Mouse (Mus musculus): ENCODE results near the gene Snrpb. TPM values are rescaled to one million over a fixed set of nuclear protein-coding genes. Genes with fewer than 3 reads are reported as not detected.

Snrpb gene
- polyA plus RNA-seq, 1 experiment = 255 TPM

GRCm38 (mm10) chr2:130188391-130188790 lies 9.2 kb upstream of the Snrpb start:
- Histone ChIP-seq H3K4me3 (ENCODE audit: extremely low read depth, insufficient read depth, insufficient read length) (no peak overlapping the region), H3K4me1 (ENCODE audit: control insufficient read depth, insufficient read depth, insufficient read length) (no peaks in the 10 kb centered on the region), H3K27ac (ENCODE audit: insufficient read depth, low read length) (no peak overlapping the region), H3K27me3 (ENCODE audit: control insufficient read depth, insufficient read depth, low read length) (no peaks in the 10 kb centered on the region; the same call in 1 of the 2 replicates), H3K36me3 (ENCODE audit: control insufficient read depth, insufficient read depth, low read length) (no peaks in the 10 kb centered on the region)
- WGBS = 86% methylated on average over 12 of the region's 12 CpGs
- no peak for TF ChIP-seq CTCF (IDR thresholded peaks at IDR 0.05; ENCODE audit: extremely low read depth, insufficient read depth, insufficient read length, insufficient replicate concordance)
- no peak for TF ChIP-seq POLR2A (IDR thresholded peaks at IDR 0.05; ENCODE audit: low read depth, low read length)
- DNase-seq (ENCODE audit: low read depth in 1 of 2, low spot score in 2 of 2) = no peak

GRCm38 (mm10) chr2:130179507-130180019 lies 360 bp upstream of the Snrpb start:
- peak in 1 of 2 experiments; percentile 8 for DNase-seq (ENCODE audit: low read depth in 1 of 2, low spot score in 2 of 2)
- H3K4me3 ChIP-seq (ENCODE audit: extremely low read depth, insufficient read depth, insufficient read length) = peak overlapping the region; percentile 95
- WGBS = 4% methylated on average over 15 of the region's 15 CpGs
- H3K36me3 ChIP-seq (ENCODE audit: control insufficient read depth, insufficient read depth, low read length) = peaks cover 13% of the 10 kb centered on the region
- H3K4me1 ChIP-seq (ENCODE audit: control insufficient read depth, insufficient read depth, insufficient read length) = peaks cover 9% of the 10 kb centered on the region
- no peak for TF ChIP-seq CTCF (IDR thresholded peaks at IDR 0.05; ENCODE audit: extremely low read depth, insufficient read depth, insufficient read length, insufficient replicate concordance)
- TF ChIP-seq POLR2A (IDR thresholded peaks at IDR 0.05; ENCODE audit: low read depth, low read length) = no peak
- H3K27ac ChIP-seq (ENCODE audit: insufficient read depth, low read length) = peak overlapping the region; percentile 56
- H3K27me3 ChIP-seq (ENCODE audit: control insufficient read depth, insufficient read depth, low read length) = no peaks in the 10 kb centered on the region

DNA sequence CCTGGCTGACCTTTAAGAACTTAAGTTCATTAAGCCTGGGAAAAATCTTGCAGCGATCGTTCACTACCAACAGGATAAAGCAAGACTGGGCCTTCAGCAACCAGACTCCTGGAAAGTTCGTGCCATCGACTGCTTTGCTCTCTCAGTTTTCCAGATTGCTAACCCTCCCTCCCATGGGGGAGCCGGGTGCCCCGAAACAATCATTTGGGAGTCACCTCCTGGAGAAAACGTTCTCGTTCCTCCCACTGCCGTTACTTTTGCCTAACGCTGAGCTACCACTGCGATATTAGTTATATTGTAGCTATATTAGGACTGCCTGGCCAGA lies 860 bp downstream of the Snrpb start:
- 0% methylated on average over 11 of the region's 11 CpGs for WGBS

GRCm38 (mm10) chr2:130176820-130177219 lies 2.4 kb downstream of the Snrpb start:
- DNase-seq (ENCODE audit: low read depth in 1 of 2, low spot score in 2 of 2) = no peak
- H3K36me3 ChIP-seq (ENCODE audit: control insufficient read depth, insufficient read depth, low read length) = peaks cover 37% of the 10 kb centered on the region
- TF ChIP-seq CTCF (IDR thresholded peaks at IDR 0.05; ENCODE audit: extremely low read depth, insufficient read depth, insufficient read length, insufficient replicate concordance) = no peak
- TF ChIP-seq POLR2A (IDR thresholded peaks at IDR 0.05; ENCODE audit: low read depth, low read length) = no peak
- 66% methylated on average over 8 of the region's 8 CpGs for WGBS
- H3K27ac ChIP-seq (ENCODE audit: insufficient read depth, low read length) = no peak overlapping the region
- no peak overlapping the region for H3K4me3 ChIP-seq (ENCODE audit: extremely low read depth, insufficient read depth, insufficient read length)
- H3K27me3 ChIP-seq (ENCODE audit: control insufficient read depth, insufficient read depth, low read length) = no peaks in the 10 kb centered on the region
- peaks cover 9% of the 10 kb centered on the region for H3K4me1 ChIP-seq (ENCODE audit: control insufficient read depth, insufficient read depth, insufficient read length)

More for the DNA sequence above, 860 bp downstream of the Snrpb start:
- H3K27ac ChIP-seq (ENCODE audit: insufficient read depth, low read length) = peak overlapping the region; percentile 79
- H3K27me3 ChIP-seq (ENCODE audit: control insufficient read depth, insufficient read depth, low read length) = no peaks in the 10 kb centered on the region
- H3K36me3 ChIP-seq (ENCODE audit: control insufficient read depth, insufficient read depth, low read length) = peaks cover 23% of the 10 kb centered on the region
- no peak for TF ChIP-seq CTCF (IDR thresholded peaks at IDR 0.05; ENCODE audit: extremely low read depth, insufficient read depth, insufficient read length, insufficient replicate concordance)
- TF ChIP-seq POLR2A (IDR thresholded peaks at IDR 0.05; ENCODE audit: low read depth, low read length) = no peak
- DNase-seq (ENCODE audit: low read depth in 1 of 2, low spot score in 2 of 2) = no peak
- peaks cover 9% of the 10 kb centered on the region for H3K4me1 ChIP-seq (ENCODE audit: control insufficient read depth, insufficient read depth, insufficient read length)
- peak overlapping the region; percentile 95 for H3K4me3 ChIP-seq (ENCODE audit: extremely low read depth, insufficient read depth, insufficient read length)

DNA sequence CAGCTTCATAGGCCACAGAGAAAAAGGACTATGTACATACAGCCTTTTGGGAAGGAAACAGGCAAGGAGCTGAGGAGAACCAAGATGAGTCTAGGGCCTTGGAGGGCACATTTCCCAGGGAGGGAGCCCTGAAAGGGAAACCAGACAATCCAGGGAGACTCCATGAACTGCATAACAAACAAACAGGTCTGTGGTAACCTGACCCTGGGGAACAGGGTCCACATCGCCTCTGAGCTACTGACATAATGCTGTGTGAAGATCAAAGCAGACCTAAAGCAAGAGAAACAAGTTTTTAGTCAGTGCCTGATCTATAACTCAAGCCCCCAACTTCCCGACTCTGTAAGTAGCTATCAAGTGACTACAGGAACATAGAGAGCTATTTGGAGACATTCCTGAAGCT lies 7.5 kb downstream of the Snrpb start:
- Histone ChIP-seq H3K27ac (ENCODE audit: insufficient read depth, low read length) (no peak overlapping the region), H3K27me3 (ENCODE audit: control insufficient read depth, insufficient read depth, low read length) (no peaks in the 10 kb centered on the region), H3K4me1 (ENCODE audit: control insufficient read depth, insufficient read depth, insufficient read length) (peaks cover 2% of the 10 kb centered on the region; the same call in 1 of the 2 replicates), H3K36me3 (ENCODE audit: control insufficient read depth, insufficient read depth, low read length) (peaks cover 51% of the 10 kb centered on the region), H3K4me3 (ENCODE audit: extremely low read depth, insufficient read depth, insufficient read length) (no peak overlapping the region)
- no peak for DNase-seq (ENCODE audit: low read depth in 1 of 2, low spot score in 2 of 2)
- WGBS = 95% methylated on average over 2 of the region's 2 CpGs
- no peak for TF ChIP-seq POLR2A (IDR thresholded peaks at IDR 0.05; ENCODE audit: low read depth, low read length)
- TF ChIP-seq CTCF (IDR thresholded peaks at IDR 0.05; ENCODE audit: extremely low read depth, insufficient read depth, insufficient read length, insufficient replicate concordance) = no peak

DNA sequence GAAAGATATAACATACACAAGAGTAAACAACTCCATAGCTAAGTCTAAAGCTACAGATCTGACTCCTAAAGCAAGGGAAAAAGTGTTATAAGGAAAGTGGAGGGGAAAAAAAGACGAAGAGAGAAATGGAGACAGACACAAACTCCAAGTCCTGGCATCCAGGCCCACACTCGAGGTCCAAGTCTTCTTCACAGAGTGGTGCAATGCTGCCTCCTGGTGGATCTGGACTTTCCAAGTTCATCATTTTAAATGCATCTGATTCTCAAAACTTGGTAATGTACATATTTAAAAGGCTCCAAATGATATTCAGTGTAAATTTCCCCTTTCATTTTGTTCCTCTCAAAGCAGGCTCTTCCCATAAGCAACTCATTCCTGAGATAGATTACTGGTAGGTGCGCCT lies 11.3 kb downstream of the Snrpb start:
- WGBS = 52% methylated on average over 3 of the region's 3 CpGs
- H3K27ac ChIP-seq (ENCODE audit: insufficient read depth, low read length) = no peak overlapping the region
- H3K36me3 ChIP-seq (ENCODE audit: control insufficient read depth, insufficient read depth, low read length) = peaks cover 24% of the 10 kb centered on the region
- no peaks in the 10 kb centered on the region for H3K4me1 ChIP-seq (ENCODE audit: control insufficient read depth, insufficient read depth, insufficient read length)
- peak in 1 of 2 experiments; percentile 18 for DNase-seq (ENCODE audit: low read depth in 1 of 2, low spot score in 2 of 2)
- peak; percentile 19; the same call in 1 of the 2 replicates for TF ChIP-seq CTCF (IDR thresholded peaks at IDR 0.05; ENCODE audit: extremely low read depth, insufficient read depth, insufficient read length, insufficient replicate concordance)
- no peak for TF ChIP-seq POLR2A (IDR thresholded peaks at IDR 0.05; ENCODE audit: low read depth, low read length)
- H3K4me3 ChIP-seq (ENCODE audit: extremely low read depth, insufficient read depth, insufficient read length) = no peak overlapping the region
- no peaks in the 10 kb centered on the region for H3K27me3 ChIP-seq (ENCODE audit: control insufficient read depth, insufficient read depth, low read length)

DNA sequence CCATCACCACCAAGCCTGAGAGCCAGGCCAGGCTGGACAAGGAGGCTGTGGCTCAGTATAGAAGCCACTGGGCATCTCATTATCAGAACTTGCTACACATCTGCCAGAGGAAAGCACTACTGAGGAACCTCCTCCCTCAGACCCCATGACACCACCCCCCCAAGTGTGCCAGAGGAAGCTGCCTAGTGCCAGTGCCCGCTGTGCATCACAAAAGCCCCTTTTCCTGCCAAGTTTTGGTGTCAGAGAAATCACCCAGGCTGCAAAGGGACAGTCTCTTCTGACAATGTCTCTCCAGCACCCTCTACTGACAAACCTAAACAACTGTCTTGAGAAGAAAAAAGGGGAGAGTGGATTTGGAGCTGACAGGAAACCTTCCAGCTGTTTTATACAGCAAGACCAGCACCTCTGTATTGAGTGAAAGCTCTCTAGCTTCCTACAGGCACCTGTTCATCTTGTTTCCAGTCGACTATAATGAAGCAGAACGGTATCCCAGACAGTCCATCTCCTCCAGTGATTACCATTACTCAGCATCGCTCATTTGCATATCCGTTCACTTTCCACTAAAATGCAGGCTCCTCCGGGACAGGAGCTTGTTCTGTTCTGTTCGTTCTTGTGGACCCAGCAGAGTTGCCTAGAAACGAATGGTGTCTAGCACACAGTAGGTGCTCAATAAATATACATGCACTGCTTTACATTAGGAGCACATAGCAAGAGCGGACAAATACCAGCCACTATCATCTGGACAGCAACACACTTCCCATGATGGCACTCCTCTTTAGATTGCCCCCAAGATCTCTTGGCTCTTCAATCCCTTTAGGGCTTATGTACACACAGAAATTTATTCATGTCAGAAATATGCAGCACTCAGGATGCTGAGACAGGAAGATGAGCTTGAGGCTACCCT lies 12.6 kb downstream of the Snrpb start:
- Histone ChIP-seq H3K4me3 (ENCODE audit: extremely low read depth, insufficient read depth, insufficient read length) (no peak overlapping the region), H3K4me1 (ENCODE audit: control insufficient read depth, insufficient read depth, insufficient read length) (no peaks in the 10 kb centered on the region), H3K27me3 (ENCODE audit: control insufficient read depth, insufficient read depth, low read length) (no peaks in the 10 kb centered on the region), H3K27ac (ENCODE audit: insufficient read depth, low read length) (no peak overlapping the region), H3K36me3 (ENCODE audit: control insufficient read depth, insufficient read depth, low read length) (peaks cover 12% of the 10 kb centered on the region)
- no peak for DNase-seq (ENCODE audit: low read depth in 1 of 2, low spot score in 2 of 2)
- WGBS = 77% methylated on average over 9 of the region's 9 CpGs
- no peak for TF ChIP-seq CTCF (IDR thresholded peaks at IDR 0.05; ENCODE audit: extremely low read depth, insufficient read depth, insufficient read length, insufficient replicate concordance)
- no peak for TF ChIP-seq POLR2A (IDR thresholded peaks at IDR 0.05; ENCODE audit: low read depth, low read length)

Data from spleen, adult 2 months (tissue).